Mouse (Mus musculus) embryonic facial prominence, embryonic 15.5 days (tissue): ENCODE data around the gene Ikbke. TPM values are rescaled to one million over a fixed set of nuclear protein-coding genes. Genes with fewer than 3 reads are reported as not detected.

Experiments used
- ATAC-seq: fragments of 200-750 bp; cut with Nextera tagmentation; 2 replicates; pipeline ENCODE4 v1.8.0; 2017; ENCODE audit warnings: low read depth, moderate TSS enrichment; ENCODE audit not compliant: insufficient number of reproducible peaks, low FRiP score, low TSS enrichment
- H3K27ac ChIP-seq: fragments of 300-500 bp; sonication (generic); replicated peaks from 2 replicates; pipeline ENCODE4 v1.5.1; 2015; ENCODE audit warnings: mild to moderate bottlenecking, inconsistent platforms
- H3K27me3 ChIP-seq: fragments of 300-500 bp; sonication (generic); 2 replicates; pipeline ENCODE4 v1.6.1; 2015; ENCODE audit warnings: inconsistent platforms
- H3K36me3 ChIP-seq: fragments of 300-500 bp; sonication (generic); 2 replicates; pipeline ENCODE4 v1.6.1; 2015; ENCODE audit warnings: mild to moderate bottlenecking, inconsistent platforms
- H3K4me1 ChIP-seq: fragments of 300-500 bp; sonication (generic); 2 replicates; pipeline ENCODE4 v1.6.1; 2015; ENCODE audit warnings: inconsistent platforms
- H3K4me2 ChIP-seq: fragments of 300-500 bp; sonication (generic); replicated peaks from 2 replicates; pipeline ENCODE4 v1.6.1; 2015; ENCODE audit warnings: mild to moderate bottlenecking, inconsistent platforms
- H3K4me3 ChIP-seq: fragments of 300-500 bp; sonication (generic); replicated peaks from 2 replicates; pipeline ENCODE4 v1.5.1; 2015; ENCODE audit warnings: mild to moderate bottlenecking, inconsistent platforms
- H3K9ac ChIP-seq: fragments of 300-500 bp; sonication (generic); 2 replicates; pipeline ENCODE4 v1.6.1; 2015; ENCODE audit warnings: inconsistent platforms
- H3K9me3 ChIP-seq: fragments of 300-500 bp; sonication (generic); replicated peaks from 2 replicates; pipeline ENCODE4 v1.6.1; 2016; ENCODE audit warnings: inconsistent platforms
- WGBS: fragments of 180-500 bp; shearing (Covaris S2); methylation state at CpG from one replicate; pipeline ENCODE4 v1.1.7; 2015; 5-methylcytosine and 5-hydroxymethylcytosine counted together
- polyA plus RNA-seq: library from polyadenylated mRNA; unstranded; fragments of >200 nt; fragmentation: Nextera tagmentation; extraction: Ambion mirVana; gene quantifications from 2 replicates; pipeline ENCODE4 v1.2.1, GENCODE M21; 2015

Ikbke gene
- polyA plus RNA-seq, 1 experiment from 2014 or later, result 7.7 TPM

- Histone ChIP-seq H3K9me3 (no peaks in the 10 kb centered on the region), H3K27ac (no peak overlapping the region), H3K4me3 (no peak overlapping the region), H3K9ac (no peak overlapping the region), H3K36me3 (no peaks in the 10 kb centered on the region), H3K4me1 (peaks cover 20% of the 10 kb centered on the region; the same call in 1 of the 2 replicates), H3K27me3 (no peaks in the 10 kb centered on the region), H3K4me2 (no peak overlapping the region)
- WGBS, result 58% methylated on average over 7 of the region's 8 CpGs
- no peak for ATAC-seq
Observed at GRCm38 (mm10) chr1:131209971-131210426, 69.4 kb downstream of the Ikbke start.

GRCm38 (mm10) chr1:131208800-131209199, 70.6 kb downstream of the Ikbke start:
- Histone ChIP-seq H3K9me3 (no peaks in the 10 kb centered on the region), H3K4me1 (peaks cover 19% of the 10 kb centered on the region; the same call in 1 of the 2 replicates), H3K9ac (no peak overlapping the region), H3K36me3 (no peaks in the 10 kb centered on the region), H3K27ac (no peak overlapping the region), H3K4me2 (no peak overlapping the region), H3K4me3 (no peak overlapping the region), H3K27me3 (no peaks in the 10 kb centered on the region)
- ATAC-seq, result no peak
- 78% methylated on average over 6 of the region's 6 CpGs for WGBS

- no peak for ATAC-seq
- no peak overlapping the region for H3K27ac ChIP-seq
Observed at GRCm38 (mm10) chr1:131208081-131208480, 71.3 kb downstream of the Ikbke start.

GRCm38 (mm10) chr1:131207531-131207930, 71.9 kb downstream of the Ikbke start:
- no peak for ATAC-seq

More at GRCm38 (mm10) chr1:131208081-131208480, 71.3 kb downstream of the Ikbke start:
- no peaks in the 10 kb centered on the region for H3K27me3 ChIP-seq
- H3K4me2 ChIP-seq, result no peak overlapping the region
- H3K4me3 ChIP-seq, result no peak overlapping the region
- no peaks in the 10 kb centered on the region for H3K9me3 ChIP-seq
- peaks cover 13% of the 10 kb centered on the region; the same call in 1 of the 2 replicates for H3K4me1 ChIP-seq
- WGBS, result 80% methylated on average over 5 of the region's 5 CpGs
- H3K9ac ChIP-seq, result no peak overlapping the region
- H3K36me3 ChIP-seq, result no peaks in the 10 kb centered on the region

GRCm38 (mm10) chr1:131206342-131206741, 73.1 kb downstream of the Ikbke start:
- Histone ChIP-seq H3K36me3 (no peaks in the 10 kb centered on the region), H3K27me3 (no peaks in the 10 kb centered on the region), H3K4me2 (no peak overlapping the region), H3K4me3 (no peak overlapping the region), H3K9me3 (no peaks in the 10 kb centered on the region), H3K9ac (no peak overlapping the region), H3K4me1 (peaks cover 14% of the 10 kb centered on the region), H3K27ac (no peak overlapping the region)
- ATAC-seq, result no peak
- 81% methylated on average over 5 of the region's 5 CpGs for WGBS

More at GRCm38 (mm10) chr1:131207531-131207930, 71.9 kb downstream of the Ikbke start:
- Histone ChIP-seq H3K9me3 (no peaks in the 10 kb centered on the region), H3K27ac (no peak overlapping the region), H3K9ac (no peak overlapping the region), H3K4me2 (no peak overlapping the region), H3K27me3 (no peaks in the 10 kb centered on the region), H3K36me3 (no peaks in the 10 kb centered on the region), H3K4me3 (no peak overlapping the region), H3K4me1 (peaks cover 11% of the 10 kb centered on the region; the same call in 1 of the 2 replicates)
- WGBS, result 3% methylated on average over 5 of the region's 5 CpGs

GRCm38 (mm10) chr1:131204461-131204860, 74.9 kb downstream of the Ikbke start:
- 59% methylated on average over 8 of the region's 8 CpGs for WGBS
- no peak for ATAC-seq
- no peak overlapping the region for H3K4me3 ChIP-seq
- no peak overlapping the region for H3K27ac ChIP-seq
- H3K9ac ChIP-seq, result no peak overlapping the region
- H3K36me3 ChIP-seq, result no peaks in the 10 kb centered on the region
- no peaks in the 10 kb centered on the region for H3K9me3 ChIP-seq
- no peak overlapping the region for H3K4me2 ChIP-seq
- no peaks in the 10 kb centered on the region for H3K27me3 ChIP-seq
- H3K4me1 ChIP-seq, result peaks cover 24% of the 10 kb centered on the region

Other genes starting within 250 kb of the Ikbke start
- gene Mapkapk2, start 181.8 kb downstream of the Ikbke start, polyA plus RNA-seq, result 42.8 and 44.4 TPM in 2 replicates
- 4.6 and 7.1 TPM in 2 replicates for gene Dyrk3, start 141.3 kb downstream of the Ikbke start, polyA plus RNA-seq
- 59.2 and 66.0 TPM in 2 replicates for gene Eif2d, start 126.4 kb downstream of the Ikbke start, polyA plus RNA-seq
- 4.6 and 4.8 TPM in 2 replicates for gene Rassf5, start 34.3 kb downstream of the Ikbke start, polyA plus RNA-seq
- gene Srgap2, start 247.7 kb upstream of the Ikbke start, polyA plus RNA-seq, result 17.9 and 18.0 TPM in 2 replicates
- gene Fam72a, start 248.3 kb upstream of the Ikbke start, polyA plus RNA-seq, result 2.2 and 2.4 TPM in 2 replicates